Mouse (Mus musculus) heart, embryonic 13.5 days (tissue): Measurements from ENCODE around the gene C1ql4. TPM values are rescaled to one million over a fixed set of nuclear protein-coding genes. Genes with fewer than 3 reads are reported as not detected.
"Not testable (repeated sequence)": the region's sequence is repeated elsewhere in the genome, so short reads cannot be mapped to it uniquely, and the experiment has no call there.

Experiments
- ATAC-seq: fragments of 200-750 bp; cut with Nextera tagmentation; 2 replicates; pipeline ENCODE4 v1.8.0; 2017; ENCODE audit warnings: moderate TSS enrichment; ENCODE audit not compliant: insufficient number of reproducible peaks, low FRiP score, low TSS enrichment; ENCODE audit errors: extremely low read depth
- H3K27ac ChIP-seq: fragments of 300-500 bp; sonication (generic); replicated peaks from 2 replicates; pipeline ENCODE4 v1.5.1; 2015; ENCODE audit warnings: moderate library complexity, mild to moderate bottlenecking, inconsistent platforms
- H3K27me3 ChIP-seq: fragments of 300-500 bp; sonication (generic); replicated peaks from 2 replicates; pipeline ENCODE4 v1.6.1; 2015; ENCODE audit warnings: mild to moderate bottlenecking, inconsistent platforms
- H3K36me3 ChIP-seq: fragments of 300-500 bp; sonication (generic); 2 replicates; pipeline ENCODE4 v1.6.1; 2015; ENCODE audit warnings: mild to moderate bottlenecking, inconsistent platforms
- H3K4me1 ChIP-seq: fragments of 300-500 bp; sonication (generic); 2 replicates; pipeline ENCODE4 v1.6.1; 2015; ENCODE audit warnings: inconsistent platforms
- H3K4me2 ChIP-seq: fragments of 300-500 bp; sonication (generic); 2 replicates; pipeline ENCODE4 v1.6.1; 2015; ENCODE audit warnings: inconsistent platforms, mild to moderate bottlenecking, moderate library complexity
- H3K4me3 ChIP-seq: fragments of 300-500 bp; sonication (generic); 2 replicates; pipeline ENCODE4 v1.5.1; 2015; ENCODE audit warnings: moderate library complexity, mild to moderate bottlenecking, inconsistent platforms
- H3K9ac ChIP-seq: fragments of 300-500 bp; sonication (generic); 2 replicates; pipeline ENCODE4 v1.6.1; 2015; ENCODE audit warnings: inconsistent platforms, mild to moderate bottlenecking, moderate library complexity
- H3K9me3 ChIP-seq: fragments of 300-500 bp; sonication (generic); 2 replicates; pipeline ENCODE4 v1.6.1; 2016; ENCODE audit warnings: inconsistent platforms
- whole genome bisulfite sequencing: fragments of 180-500 bp; shearing (Covaris S2); methylation state at CpG from one replicate; pipeline ENCODE4 v1.1.7; 2015; ENCODE audit warnings: mixed read lengths; 5-methylcytosine and 5-hydroxymethylcytosine counted together
- polyA plus RNA-seq: library from polyadenylated mRNA; unstranded; fragments of >200 nt; fragmentation: Nextera tagmentation; extraction: Ambion mirVana; gene quantifications from 2 replicates; pipeline ENCODE4 v1.2.1, GENCODE M21; 2015

C1ql4 gene
- polyA plus RNA-seq, 1 experiment from 2014 or later: 0.16 TPM

DNA sequence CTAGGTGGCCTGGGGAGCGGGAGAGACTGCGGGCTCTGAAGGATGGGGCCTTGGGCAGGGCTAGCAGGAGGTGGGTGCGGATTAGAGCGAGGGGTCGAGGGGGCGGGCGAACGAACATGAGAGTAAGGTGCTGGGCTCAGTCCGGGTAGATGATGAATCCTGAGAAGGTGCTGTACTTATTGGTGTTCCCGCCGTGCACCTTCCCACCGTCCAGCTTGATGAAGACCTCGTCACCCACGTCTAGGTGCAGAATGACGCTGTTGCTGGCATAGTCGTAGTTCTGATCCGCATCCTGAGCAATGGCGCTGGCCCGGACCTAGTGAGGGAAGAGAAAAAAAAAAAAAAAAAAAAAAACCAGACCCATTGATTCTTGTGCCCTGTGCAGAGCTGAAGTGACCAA is 3.0 kb downstream of the C1ql4 start:
- peak overlapping the region; percentile 41 for H3K4me2 ChIP-seq
- peak overlapping the region; percentile 21; the same call in 1 of the 2 replicates for H3K4me3 ChIP-seq
- peaks cover 70% of the 10 kb centered on the region for H3K27me3 ChIP-seq
- H3K9ac ChIP-seq: peak overlapping the region; percentile 64
- H3K36me3 ChIP-seq: peaks cover 39% of the 10 kb centered on the region
- no peak for ATAC-seq
- peaks cover 24% of the 10 kb centered on the region for H3K4me1 ChIP-seq
- H3K9me3 ChIP-seq: no peaks in the 10 kb centered on the region
- WGBS: 11% methylated on average over 19 of the region's 19 CpGs
- no peak overlapping the region for H3K27ac ChIP-seq

DNA sequence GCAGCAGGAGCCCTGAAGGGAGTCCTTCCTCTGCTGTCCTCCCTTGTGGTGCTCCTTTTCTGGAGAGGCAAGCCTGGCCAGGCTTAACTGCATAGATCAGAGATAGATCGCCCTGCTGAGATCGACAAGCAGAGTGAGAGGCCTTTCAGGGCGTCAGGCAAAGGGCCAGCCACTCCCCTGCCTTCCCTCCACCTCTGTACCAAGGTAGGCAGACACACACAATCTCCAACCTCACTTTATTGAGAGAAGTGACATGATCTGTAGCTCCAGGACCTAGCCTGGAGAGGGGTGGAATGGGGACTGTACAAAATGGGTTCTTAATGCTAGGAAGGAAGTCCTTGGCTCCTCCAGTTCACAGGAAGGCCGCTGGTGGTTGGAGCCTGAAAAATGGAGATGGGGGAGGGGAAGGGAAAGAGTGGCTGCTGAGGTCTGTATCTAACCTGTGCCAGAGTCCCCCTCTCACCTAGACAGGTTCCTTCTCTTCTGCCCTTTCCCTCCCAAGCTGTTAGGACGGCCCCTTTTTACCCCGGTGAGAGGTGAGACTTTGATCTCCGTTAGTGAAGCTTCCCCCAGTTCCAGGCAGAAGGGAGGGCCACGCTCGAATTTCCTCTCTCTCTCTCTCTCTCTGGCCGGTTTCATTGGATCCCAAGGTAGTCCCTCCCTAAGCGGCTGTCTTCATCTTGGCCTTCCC is 3.6 kb downstream of the C1ql4 start:
- peaks cover 64% of the 10 kb centered on the region for H3K27me3 ChIP-seq
- H3K4me3 ChIP-seq: peak overlapping the region; percentile 21; the same call in 1 of the 2 replicates
- H3K4me2 ChIP-seq: peak overlapping the region; percentile 41

DNA sequence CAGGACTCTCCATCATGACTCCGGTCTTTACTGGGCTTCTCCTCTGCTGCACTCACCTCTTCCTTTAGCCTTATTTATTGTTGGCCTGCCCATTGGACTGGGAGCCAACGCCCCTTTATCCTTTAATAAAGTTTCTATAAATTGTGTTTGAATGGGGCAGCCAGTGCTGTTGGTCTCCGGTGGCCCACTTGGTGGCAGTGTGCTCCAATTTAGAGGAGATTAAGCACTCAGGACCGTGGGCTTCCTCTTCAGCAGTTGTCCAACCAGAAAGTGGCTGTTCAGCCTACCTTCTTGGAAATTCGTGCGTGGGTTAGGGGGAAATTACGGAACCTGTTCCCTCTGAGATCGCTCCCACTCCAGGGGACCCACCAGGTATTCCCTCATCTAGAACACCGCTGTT is 4.4 kb downstream of the C1ql4 start:
- H3K4me2 ChIP-seq: no peak overlapping the region
- no peak overlapping the region for H3K27ac ChIP-seq
- no peaks in the 10 kb centered on the region for H3K9me3 ChIP-seq
- no peak overlapping the region for H3K9ac ChIP-seq
- H3K27me3 ChIP-seq: peaks cover 56% of the 10 kb centered on the region
- peaks cover 25% of the 10 kb centered on the region for H3K4me1 ChIP-seq
- H3K4me3 ChIP-seq: no peak overlapping the region
- 69% methylated on average over 9 of the region's 9 CpGs for WGBS
- ATAC-seq: no peak
- peaks cover 46% of the 10 kb centered on the region for H3K36me3 ChIP-seq

More for the DNA sequence above, 3.6 kb downstream of the C1ql4 start:
- WGBS: 9% methylated on average over 11 of the region's 11 CpGs
- ATAC-seq: no peak
- H3K36me3 ChIP-seq: peaks cover 39% of the 10 kb centered on the region
- peak overlapping the region; percentile 64 for H3K9ac ChIP-seq
- no peaks in the 10 kb centered on the region for H3K9me3 ChIP-seq
- no peak overlapping the region for H3K27ac ChIP-seq
- H3K4me1 ChIP-seq: peaks cover 22% of the 10 kb centered on the region

DNA sequence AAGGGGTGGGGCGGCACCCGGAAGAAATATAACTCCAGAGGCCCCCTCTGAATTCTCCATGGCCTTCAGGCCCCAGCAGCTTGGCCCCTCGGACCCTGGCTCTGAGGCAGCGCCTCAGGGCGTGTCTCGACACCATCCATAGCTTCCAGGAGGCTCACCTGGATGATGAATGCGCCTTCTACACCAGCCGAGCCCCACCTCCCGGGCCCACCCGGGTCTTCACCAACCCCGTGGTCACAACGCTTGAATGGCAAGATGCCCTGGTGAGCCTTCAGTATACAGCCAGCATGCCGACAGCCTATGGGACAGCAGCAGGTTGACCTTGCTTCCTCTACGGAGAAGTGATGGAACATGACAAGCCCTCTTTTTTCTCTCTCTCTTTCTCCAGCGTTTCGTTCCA is 4.8 kb downstream of the C1ql4 start:
- H3K36me3 ChIP-seq: peaks cover 50% of the 10 kb centered on the region

DNA sequence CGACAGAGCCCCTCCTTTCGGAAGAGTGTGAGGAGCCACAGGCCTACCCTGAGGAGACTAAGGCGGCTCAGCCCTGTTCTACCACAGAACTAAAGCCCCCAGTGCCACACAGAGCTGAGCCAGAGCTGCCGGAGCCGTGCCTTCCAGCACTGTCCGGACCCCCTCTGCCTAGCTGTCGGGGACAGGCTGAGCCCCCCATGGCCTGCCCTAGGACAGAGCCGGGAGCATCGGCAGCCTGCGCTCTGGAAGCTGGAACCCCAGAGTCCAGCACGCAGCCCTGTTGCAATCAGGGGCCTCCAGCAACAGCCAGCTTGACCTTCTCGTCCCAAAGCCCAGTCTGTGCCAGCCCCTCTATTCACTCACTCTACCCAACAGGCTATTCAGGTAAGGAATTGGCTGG is 5.3 kb downstream of the C1ql4 start:
- Histone ChIP-seq H3K4me1 (peaks cover 25% of the 10 kb centered on the region), H3K4me3 (no peak overlapping the region), H3K4me2 (no peak overlapping the region), H3K36me3 (peaks cover 55% of the 10 kb centered on the region), H3K27me3 (peaks cover 47% of the 10 kb centered on the region), H3K27ac (no peak overlapping the region), H3K9me3 (no peaks in the 10 kb centered on the region), H3K9ac (no peak overlapping the region)
- ATAC-seq: no peak
- WGBS: 90% methylated on average over 12 of the region's 12 CpGs

More for the DNA sequence above, 4.8 kb downstream of the C1ql4 start:
- Histone ChIP-seq H3K27me3 (peaks cover 52% of the 10 kb centered on the region), H3K4me2 (no peak overlapping the region), H3K27ac (no peak overlapping the region), H3K4me1 (peaks cover 25% of the 10 kb centered on the region), H3K9ac (no peak overlapping the region), H3K4me3 (no peak overlapping the region), H3K9me3 (no peaks in the 10 kb centered on the region)
- ATAC-seq: no peak
- 90% methylated on average over 16 of the region's 16 CpGs for WGBS

DNA sequence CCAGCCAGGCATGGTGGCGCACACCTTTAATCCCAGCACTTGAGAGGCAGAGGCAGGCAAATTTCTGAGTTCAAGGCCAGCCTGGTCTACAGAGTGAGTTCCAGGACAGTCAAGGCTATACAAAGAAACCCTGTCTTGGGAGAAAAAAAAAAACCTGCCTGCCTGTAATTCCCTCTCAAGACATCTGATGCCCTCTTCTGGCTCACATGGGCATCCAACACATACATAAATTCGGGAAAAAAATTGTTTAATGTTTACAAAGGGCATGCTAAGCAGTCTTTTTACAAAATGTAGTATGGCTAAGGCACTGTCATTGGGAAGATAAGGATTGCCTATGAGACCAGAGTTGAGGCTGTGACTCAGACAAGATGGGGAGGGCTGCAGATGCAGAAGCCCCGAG is 7.8 kb downstream of the C1ql4 start:
- Histone ChIP-seq H3K36me3 (peaks cover 62% of the 10 kb centered on the region), H3K27me3 (peaks cover 22% of the 10 kb centered on the region), H3K4me3 (no peak overlapping the region), H3K4me1 (peaks cover 44% of the 10 kb centered on the region), H3K9ac (no peak overlapping the region), H3K27ac (no peak overlapping the region), H3K4me2 (no peak overlapping the region), H3K9me3 (no peaks in the 10 kb centered on the region)
- WGBS: 77% methylated on average over 3 of the region's 3 CpGs
- no peak for ATAC-seq

DNA sequence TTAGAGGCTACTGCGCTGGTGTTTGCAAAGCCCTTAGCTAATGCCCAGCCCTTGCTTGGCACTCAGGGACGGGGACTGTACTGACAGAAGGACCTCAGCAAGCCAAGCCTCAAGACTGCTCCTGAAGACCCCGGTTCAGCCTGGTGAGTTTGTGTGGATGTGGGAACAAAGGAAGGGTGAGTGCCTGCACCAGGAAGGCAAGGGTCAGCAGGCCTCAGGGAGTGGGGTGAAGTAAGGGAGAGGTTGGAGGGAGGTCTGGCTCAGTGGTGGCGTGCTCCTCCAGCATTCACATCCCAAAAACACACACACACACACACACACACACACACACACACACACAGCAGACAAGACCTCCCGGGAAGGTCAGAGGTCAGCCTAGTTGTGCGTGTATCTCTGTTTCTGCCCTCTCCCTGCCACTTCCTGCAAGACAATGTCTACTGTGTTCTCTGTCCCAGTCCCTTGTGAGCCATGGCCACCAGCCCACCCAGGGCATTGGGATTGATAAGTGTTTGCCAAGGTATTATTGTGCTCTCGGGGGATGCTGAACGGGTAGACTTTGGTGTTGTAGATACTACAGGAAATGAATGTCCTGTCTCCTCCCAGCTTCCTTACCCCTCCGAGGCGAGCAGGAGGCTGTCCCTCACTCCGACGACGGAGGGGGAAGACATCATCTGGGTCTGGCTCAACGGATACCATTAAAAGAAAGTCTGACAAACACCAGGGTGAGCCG is 9.3 kb downstream of the C1ql4 start:
- WGBS: 72% methylated on average over 15 of the region's 15 CpGs
- Histone ChIP-seq H3K27ac (no peak overlapping the region), H3K4me3 (no peak overlapping the region), H3K36me3 (peaks cover 58% of the 10 kb centered on the region), H3K27me3 (peaks cover 7% of the 10 kb centered on the region), H3K9ac (no peak overlapping the region), H3K4me2 (no peak overlapping the region), H3K9me3 (no peaks in the 10 kb centered on the region), H3K4me1 (peaks cover 37% of the 10 kb centered on the region)
- no peak for ATAC-seq

DNA sequence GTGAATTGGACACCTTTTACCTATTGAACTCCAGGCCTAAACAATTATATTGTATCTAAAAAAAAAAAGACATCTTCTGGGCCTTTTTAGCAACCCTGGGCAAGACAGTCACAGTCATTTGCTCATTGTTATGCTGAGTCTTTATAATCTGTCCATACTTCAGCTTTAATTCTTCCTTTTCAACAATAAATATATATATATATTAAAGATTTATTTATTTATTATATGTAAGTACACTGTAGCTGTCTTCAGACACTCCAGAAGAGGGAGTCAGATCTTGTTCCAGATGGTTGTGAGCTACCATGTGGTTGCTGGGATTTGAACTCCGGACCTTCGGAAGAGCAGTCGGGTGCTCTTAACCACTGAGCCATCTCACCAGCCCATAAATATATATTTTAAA is 11.6 kb downstream of the C1ql4 start:
- 96% methylated on average over 3 of the region's 3 CpGs for WGBS
- Histone ChIP-seq H3K36me3 (peaks cover 35% of the 10 kb centered on the region), H3K4me3 (peak overlapping the region; percentile 75), H3K9ac (peak overlapping the region; percentile 87), H3K4me2 (peak overlapping the region; percentile 91), H3K4me1 (peaks cover 37% of the 10 kb centered on the region)
- ATAC-seq, H3K27ac ChIP-seq, H3K9me3 ChIP-seq, H3K27me3 ChIP-seq: not testable (repeated sequence)

DNA sequence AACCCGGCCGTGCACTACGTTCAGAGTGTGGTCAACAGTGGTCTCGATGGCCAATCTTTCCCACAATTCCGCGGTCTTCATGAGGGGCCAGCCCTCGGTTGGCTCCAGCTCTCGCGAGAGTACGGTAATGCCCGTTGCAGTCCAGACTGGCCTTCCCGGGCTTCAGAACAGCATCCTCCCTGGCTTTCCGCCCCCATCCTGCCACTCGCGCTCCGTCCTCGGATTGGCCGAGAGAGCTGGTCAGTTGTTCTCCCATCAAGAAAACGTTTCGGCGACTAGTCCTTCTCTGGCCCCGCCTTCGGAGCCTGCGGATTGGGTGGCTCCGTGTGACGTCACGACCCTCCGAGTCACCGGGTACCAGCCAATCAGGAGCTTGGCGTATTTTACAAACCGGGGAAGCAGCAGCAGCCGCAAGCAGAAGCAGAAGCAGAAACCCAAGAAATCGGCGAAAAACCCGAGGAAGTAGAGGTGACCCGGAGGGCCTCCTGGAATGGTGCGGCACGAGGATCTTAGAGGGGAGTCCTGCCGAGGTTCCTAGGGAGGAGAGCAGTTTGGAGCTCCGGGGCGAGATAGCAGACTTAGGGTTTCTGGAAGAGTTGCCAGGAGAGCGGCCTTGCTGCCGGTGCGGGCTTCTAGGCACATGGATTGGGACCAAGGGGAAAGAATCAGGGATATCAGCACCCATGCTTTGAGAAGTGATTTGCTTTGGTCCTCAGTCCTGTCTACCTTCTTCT is 12.8 kb downstream of the C1ql4 start:
- H3K4me3 ChIP-seq: peak overlapping the region; percentile 75
- peak overlapping the region; percentile 96 for H3K27ac ChIP-seq
- 0 out of 2 replicates have a peak, but pooled peaks cover 3% of the 10 kb centered on the region for H3K9me3 ChIP-seq
- peaks cover 23% of the 10 kb centered on the region for H3K36me3 ChIP-seq
- H3K27me3 ChIP-seq: peaks cover 3% of the 10 kb centered on the region
- WGBS: under 1% methylated on average over 44 of the region's 44 CpGs
- H3K4me1 ChIP-seq: peaks cover 37% of the 10 kb centered on the region
- peak overlapping the region; percentile 91 for H3K4me2 ChIP-seq
- ATAC-seq: peak; percentile 96
- peak overlapping the region; percentile 87 for H3K9ac ChIP-seq

DNA sequence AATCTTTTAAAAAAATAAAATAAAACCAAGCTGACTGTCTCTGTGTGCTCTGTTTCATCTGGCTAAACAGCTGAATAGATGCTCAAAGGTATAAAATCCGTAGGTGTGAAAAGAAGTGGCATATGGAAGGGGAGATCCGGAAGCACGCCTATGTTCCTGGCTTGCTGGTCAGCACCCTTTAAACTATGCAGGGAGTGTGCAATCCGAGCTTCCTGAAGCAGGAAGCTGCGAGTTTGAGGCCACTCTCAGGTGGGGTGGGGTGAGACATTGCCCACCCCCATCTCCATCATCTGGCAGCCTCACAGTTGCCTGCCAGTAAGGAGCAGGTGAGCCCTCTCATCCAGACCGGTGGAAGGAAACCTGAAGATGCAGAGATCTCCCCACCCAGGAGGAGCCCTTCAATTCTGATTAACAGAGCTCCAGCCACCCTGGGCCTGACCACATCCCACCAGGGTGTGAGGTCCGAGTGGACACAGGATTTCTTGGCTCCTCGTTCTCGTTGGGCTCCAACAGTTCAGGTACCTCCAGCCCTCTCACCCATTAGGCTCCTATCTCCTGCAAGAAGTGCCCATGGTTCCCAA is 13.5 kb downstream of the C1ql4 start, which contains the start of gene Troap:
TSS of gene Troap (plus strand) at position 557 of the 581 bp plus-strand sequence.
- Histone ChIP-seq H3K36me3 (peaks cover 23% of the 10 kb centered on the region), H3K4me3 (peak within 1 kb of the TSS; percentile 75), H3K27me3 (peaks cover 5% of the 10 kb centered on the region), H3K4me2 (peak within 1 kb of the TSS; percentile 91), H3K9me3 (0 out of 2 replicates have a peak, but pooled peaks cover 3% of the 10 kb centered on the region), H3K4me1 (peaks cover 37% of the 10 kb centered on the region), H3K27ac (peak within 1 kb of the TSS; percentile 96), H3K9ac (peak within 1 kb of the TSS; percentile 87)
- WGBS: 19% methylated on average over 9 of the region's 9 CpGs
- ATAC-seq: peak; percentile 10; the same call in 1 of the 2 replicates

DNA sequence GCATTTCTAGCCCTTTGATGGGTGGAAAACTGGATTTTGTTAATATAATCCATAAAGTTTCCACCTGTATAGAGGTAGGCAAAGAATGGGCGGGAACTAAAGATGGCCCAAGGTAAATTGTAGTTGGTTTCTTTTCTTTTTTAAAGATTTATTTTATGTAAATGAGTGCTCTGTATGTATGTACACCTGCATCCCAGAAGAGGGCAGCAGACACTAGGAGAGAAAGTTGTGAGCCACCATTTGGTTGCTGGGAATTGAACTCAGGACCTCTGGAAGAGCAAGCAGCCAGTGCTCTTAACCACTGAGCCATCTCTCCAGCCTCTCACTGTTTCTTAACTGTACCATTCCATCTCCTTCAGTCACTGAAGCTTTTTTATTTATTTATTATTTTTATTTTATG is 15.6 kb downstream of the C1ql4 start:
- Histone ChIP-seq H3K4me3 (no peak overlapping the region), H3K4me1 (peaks cover 21% of the 10 kb centered on the region), H3K4me2 (no peak overlapping the region), H3K27ac (no peak overlapping the region), H3K36me3 (peaks cover 3% of the 10 kb centered on the region), H3K9ac (no peak overlapping the region), H3K9me3 (0 out of 2 replicates have a peak, but pooled peaks cover 3% of the 10 kb centered on the region), H3K27me3 (peaks cover 18% of the 10 kb centered on the region)
- WGBS: 78% methylated on average over 1 of the region's 1 CpGs
- ATAC-seq: no peak
